Mouse (Mus musculus) CH12.LX (cell line): ENCODE data around the gene Ddost. TPM values are rescaled to one million over a fixed set of nuclear protein-coding genes. Genes with fewer than 3 reads are reported as not detected.
A peak's percentile ranks its signal among the peaks of the same experiment; 100 is the strongest.

ENCODE experiments used
- DNase-seq: peaks from one replicate; pipeline ENCODE4 v3.0.0-alpha.2; 2013; ENCODE audit errors: extremely low read depth
- H3K27ac ChIP-seq: 2 replicates; pipeline ENCODE4 v1.5.1; 2012; ENCODE audit warnings: low read depth, mild to moderate bottlenecking, control low read depth, moderate library complexity; ENCODE audit not compliant: insufficient read depth
- H3K27me3 ChIP-seq: replicated peaks from 2 replicates; pipeline ENCODE3; 2012; ENCODE audit warnings: inconsistent platforms
- H3K36me3 ChIP-seq, 2 experiments: replicated peaks in 1 of 2; 2 replicates each; pipeline versions ENCODE3 to v1.6.1; 2012; ENCODE audit warnings: inconsistent platforms in 1 of 2, low read length in 1 of 2, mild to moderate bottlenecking in 1 of 2, mixed read lengths in 1 of 2, moderate library complexity in 1 of 2; ENCODE audit not compliant: control insufficient read depth in 1 of 2, insufficient read depth in 1 of 2
- H3K4me1 ChIP-seq, 2 experiments: 2 replicates each; pipeline ENCODE4 v1.6.1; 2012; ENCODE audit warnings: inconsistent platforms in 1 of 2, moderate library complexity in 1 of 2; ENCODE audit not compliant: insufficient read depth in 2 of 2, control insufficient read depth in 1 of 2
- H3K4me2 ChIP-seq: 2 replicates; pipeline ENCODE4 v1.6.1; 2012; ENCODE audit warnings: low read depth, mild to moderate bottlenecking, control low read depth; ENCODE audit not compliant: poor library complexity, insufficient read depth, severe bottlenecking
- H3K4me3 ChIP-seq, 3 experiments: fragments of 150-350 bp in 1 of 3; sonication (generic) in 1 of 3; replicated peaks in 1 of 3; 2 replicates each; pipeline versions ENCODE3 to v1.5.1; 2011 to 2012; ENCODE audit warnings: low read depth in 2 of 3, low read length in 2 of 3, mild to moderate bottlenecking in 2 of 3, moderate library complexity in 2 of 3, control low read depth in 1 of 3, improper control_type of control experiment in 1 of 3, inconsistent platforms in 1 of 3, mixed read lengths in 1 of 3; ENCODE audit not compliant: poor library complexity in 1 of 3
- H3K79me2 ChIP-seq: replicated peaks from 2 replicates; pipeline ENCODE4 v1.6.1; 2012; ENCODE audit warnings: mild to moderate bottlenecking, moderate library complexity; ENCODE audit not compliant: control insufficient read depth, poor library complexity, insufficient read depth, severe bottlenecking; ENCODE audit errors: extremely low read depth
- H3K9ac ChIP-seq: 2 replicates; pipeline ENCODE4 v1.6.1; 2012; ENCODE audit warnings: low read depth, mild to moderate bottlenecking, control low read depth, moderate library complexity; ENCODE audit not compliant: insufficient read depth
- H3K9me3 ChIP-seq: replicated peaks from 2 replicates; pipeline ENCODE3; 2012; ENCODE audit warnings: low read length, inconsistent platforms, mixed read lengths
- BHLHE40 ChIP-seq: IDR thresholded peaks from 2 replicates; pipeline ENCODE4 v1.6.1; 2011; ENCODE audit warnings: mild to moderate bottlenecking, low read depth, low read length, improper control_type of control experiment
- CHD1 ChIP-seq: IDR thresholded peaks from 2 replicates; pipeline ENCODE4 v1.6.1; 2012; ENCODE audit warnings: low read depth, low read length, improper control_type of control experiment, inconsistent platforms
- CTCF ChIP-seq, 2 experiments: IDR thresholded peaks in 1 of 2; conservative IDR thresholded peaks in 1 of 2; 2 replicates each; pipeline ENCODE4 v1.5.1; 2011 to 2012; ENCODE audit warnings: low read depth in 2 of 2, low read length in 2 of 2, improper control_type of control experiment in 1 of 2, inconsistent platforms in 1 of 2, mild to moderate bottlenecking in 1 of 2, moderate library complexity in 1 of 2
- E2F4 ChIP-seq: IDR thresholded peaks from 2 replicates; pipeline ENCODE4 v1.6.1; 2011; ENCODE audit warnings: low read depth, low read length, improper control_type of control experiment; ENCODE audit not compliant: insufficient replicate concordance
- ELF1 ChIP-seq: IDR thresholded peaks from 2 replicates; pipeline ENCODE4 v1.6.1; 2014; ENCODE audit warnings: low read depth, mild to moderate bottlenecking, inconsistent platforms, low read length, improper control_type of control experiment
- EP300 ChIP-seq: IDR thresholded peaks from 2 replicates; pipeline ENCODE4 v1.6.1; 2011; ENCODE audit warnings: low read length, improper control_type of control experiment
- ETS1 ChIP-seq: conservative IDR thresholded peaks from 2 replicates; pipeline ENCODE4 v1.6.1; 2012; ENCODE audit warnings: low read depth, mild to moderate bottlenecking, inconsistent platforms, low read length, improper control_type of control experiment, moderate library complexity
- GABPA ChIP-seq: IDR thresholded peaks from 2 replicates; pipeline ENCODE4 v1.6.1; 2012; ENCODE audit warnings: low read depth, low read length, improper control_type of control experiment, inconsistent platforms; ENCODE audit not compliant: insufficient replicate concordance
- IRF4 ChIP-seq: IDR thresholded peaks from 2 replicates; pipeline ENCODE4 v1.6.1; 2014; ENCODE audit warnings: low read depth, mild to moderate bottlenecking, inconsistent platforms, low read length, improper control_type of control experiment
- JUND ChIP-seq: conservative IDR thresholded peaks from 2 replicates; pipeline ENCODE4 v1.6.1; 2011; ENCODE audit warnings: low read depth, low read length, improper control_type of control experiment
- MAX ChIP-seq: IDR thresholded peaks from 2 replicates; pipeline ENCODE4 v1.6.1; 2011; ENCODE audit warnings: low read length, improper control_type of control experiment
- MAZ ChIP-seq: IDR thresholded peaks from 2 replicates; pipeline ENCODE4 v1.6.1; 2012; ENCODE audit warnings: low read depth, mild to moderate bottlenecking, inconsistent platforms, low read length, improper control_type of control experiment, moderate library complexity
- MEF2A ChIP-seq: IDR thresholded peaks from 2 replicates; pipeline ENCODE4 v1.6.1; 2014; ENCODE audit warnings: low read depth, mild to moderate bottlenecking, inconsistent platforms, low read length, improper control_type of control experiment, borderline replicate concordance
- MXI1 ChIP-seq: IDR thresholded peaks from 2 replicates; pipeline ENCODE4 v1.6.1; 2011; ENCODE audit warnings: mild to moderate bottlenecking, low read depth, low read length, improper control_type of control experiment
- MYC ChIP-seq: IDR thresholded peaks from 2 replicates; pipeline ENCODE4 v1.6.1; 2011; ENCODE audit warnings: low read depth, mild to moderate bottlenecking, improper control_type of control experiment, low read length
- PAX5 ChIP-seq: IDR thresholded peaks from 2 replicates; pipeline ENCODE4 v1.6.1; 2012; ENCODE audit warnings: low read length, inconsistent platforms, mixed read lengths
- POLR2AphosphoS2 ChIP-seq: IDR thresholded peaks from 2 replicates; pipeline ENCODE4 v1.6.1; 2011; ENCODE audit warnings: low read depth, low read length, improper control_type of control experiment
- RAD21 ChIP-seq: IDR thresholded peaks from 2 replicates; pipeline ENCODE4 v1.6.1; 2011; ENCODE audit warnings: low read depth, mild to moderate bottlenecking, low read length, improper control_type of control experiment, moderate library complexity
- RCOR1 ChIP-seq: conservative IDR thresholded peaks from 2 replicates; pipeline ENCODE4 v1.6.1; 2012; ENCODE audit warnings: low read depth, mild to moderate bottlenecking, inconsistent platforms, low read length, improper control_type of control experiment
- SIN3A ChIP-seq: IDR thresholded peaks from 2 replicates; pipeline ENCODE4 v1.6.1; 2012; ENCODE audit warnings: low read length, improper control_type of control experiment, inconsistent platforms
- SMC3 ChIP-seq: IDR thresholded peaks from 2 replicates; pipeline ENCODE4 v1.6.1; 2011; ENCODE audit warnings: low read depth, low read length, improper control_type of control experiment
- TCF12 ChIP-seq: IDR thresholded peaks from 2 replicates; pipeline ENCODE4 v1.6.1; 2014; ENCODE audit warnings: low read depth, mild to moderate bottlenecking, inconsistent platforms, low read length, improper control_type of control experiment
- UBTF ChIP-seq: IDR thresholded peaks from 2 replicates; pipeline ENCODE4 v1.6.1; 2012; ENCODE audit warnings: low read depth, mild to moderate bottlenecking, inconsistent platforms, low read length, improper control_type of control experiment, moderate library complexity
- USF1 ChIP-seq: IDR thresholded peaks from 2 replicates; pipeline ENCODE4 v1.6.1; 2014; ENCODE audit warnings: low read depth, mild to moderate bottlenecking, inconsistent platforms, low read length, improper control_type of control experiment
- ZMIZ1 ChIP-seq: IDR thresholded peaks from 2 replicates; pipeline ENCODE4 v1.6.1; 2012; ENCODE audit warnings: low read depth, mild to moderate bottlenecking, inconsistent platforms, low read length, improper control_type of control experiment
- ZNF384 ChIP-seq: IDR thresholded peaks from 2 replicates; pipeline ENCODE4 v1.6.1; 2012; ENCODE audit warnings: low read depth, low read length, improper control_type of control experiment, inconsistent platforms
- dilution Hi-C: fragments of 300-500 bp; cut with MboI; formaldehyde crosslinking; loops from 2 replicates; pipeline ENCODE4 v1.14.3; 2020; ENCODE audit warnings: low sequenced_read_pairs; ENCODE audit not compliant: extremely low pct_unique_long_range_greater_than_20kb, extremely low pct_ligation_motif_present
- in situ Hi-C: fragments of 300-500 bp; cut with MboI; formaldehyde crosslinking; loops from 3 replicates; pipeline ENCODE4 v1.14.3; 2019; ENCODE audit warnings: low sequenced_read_pairs, low pct_ligation_motif_present, low pct_unique_long_range_greater_than_20kb, mixed read lengths
- polyA plus RNA-seq: library from polyadenylated mRNA; unstranded; fragments of >175 nt; gene quantifications from 2 replicates; pipeline ENCODE4 v1.2.1, GENCODE M21; 2012; ENCODE audit warnings: low read depth; ENCODE audit not compliant: insufficient read length
- total RNA-seq, 2 experiments: library from RNA; depleted of rRNA; stranded (reverse); fragments of 300-350 nt in 1 of 2; fragments of >200 nt in 1 of 2; gene quantifications; 2 replicates each; pipeline ENCODE4 v1.2.3; 2012 to 2014

Ddost gene
- total and polyA plus RNA-seq, 3 experiments: 163 to 186 (median 164) TPM

DNA sequence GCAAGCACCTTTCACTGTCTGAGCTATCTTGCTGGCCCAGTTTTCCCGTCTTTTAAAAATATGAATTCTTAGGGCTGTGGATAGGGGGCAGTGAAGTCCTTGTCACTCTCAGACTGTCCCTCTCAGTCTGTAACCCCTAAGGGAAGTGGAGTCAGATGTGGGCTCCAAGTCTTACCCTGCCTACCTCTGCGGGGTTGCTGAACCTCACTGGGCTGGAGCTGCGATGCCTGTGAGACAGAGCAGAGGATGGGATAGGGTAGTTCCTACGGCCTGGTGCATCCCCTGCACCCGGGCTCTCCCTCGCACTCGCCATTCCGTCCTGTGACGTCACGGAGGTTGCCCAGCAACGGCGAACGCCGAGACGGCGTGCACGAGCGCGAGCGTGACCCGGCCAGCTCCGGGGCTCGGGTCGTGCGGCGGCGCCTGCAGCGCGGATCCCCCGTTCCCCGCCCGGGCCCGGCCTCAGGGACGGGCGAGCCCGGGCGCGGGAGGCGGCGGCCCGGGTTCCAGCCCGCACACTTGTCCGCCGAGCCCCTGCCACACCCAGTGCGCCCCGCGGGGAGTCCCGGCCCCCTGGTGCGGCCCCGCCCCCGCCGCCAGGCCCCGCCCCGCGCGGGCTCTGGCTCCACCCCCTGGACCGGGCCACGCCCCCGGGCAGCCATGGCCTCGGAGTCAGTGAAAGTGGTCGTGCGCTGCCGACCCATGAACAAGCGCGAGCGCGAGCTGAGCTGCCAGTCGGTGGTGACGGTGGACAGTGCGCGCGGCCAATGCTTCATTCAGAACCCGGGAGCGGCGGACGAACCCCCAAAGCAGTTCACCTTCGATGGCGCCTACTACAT is 42.5 kb upstream of the Ddost start:
- dilution Hi-C loops: no loop called here
- Histone ChIP-seq H3K4me2 (peak overlapping the region; percentile 82), H3K9ac (no peak overlapping the region), H3K4me3 (peak overlapping the region; percentile 34 to 54 (median 49)), H3K4me1 (no peaks in the 10 kb centered on the region; a peak in 1 of 4 replicates), H3K79me2 (no peaks in the 10 kb centered on the region), H3K27me3 (peaks cover 27% of the 10 kb centered on the region), H3K36me3 (peaks cover 5 to 33% of the 10 kb centered on the region in 2 experiments), H3K9me3 (peaks cover 3% of the 10 kb centered on the region), H3K27ac (no peak overlapping the region)
- in situ Hi-C loops: no loop called here
- peak; percentile 63 for DNase-seq
- TF ChIP-seq MAX (peak; percentile 16; the same call in 1 of the 2 replicates), E2F4 (no peak), ZNF384 (no peak), MEF2A (no peak), CTCF (conservative IDR thresholded peaks at IDR 0.05 in 1 of 2, IDR thresholded peaks at IDR 0.05 in 1 of 2; ENCODE audit: low read depth in 2 of 2, low read length in 2 of 2) (peak in 1 of 2 experiments; percentile 49; a peak in 2 of 4 replicates), TCF12 (peak; percentile 9; the same call in 1 of the 2 replicates), ZMIZ1 (no peak), USF1 (no peak), BHLHE40 (peak; percentile 80), MXI1 (peak; percentile 97), RAD21 (peak; percentile 10), MYC (no peak), GABPA (no peak), SIN3A (peak; percentile 67)

GRCm38 (mm10) chr4:138267869-138268268 is 36.7 kb upstream of the Ddost start:
- Histone ChIP-seq H3K4me3 (no peak overlapping the region), H3K9ac (no peak overlapping the region), H3K4me1 (no peaks in the 10 kb centered on the region), H3K27me3 (peaks cover 64% of the 10 kb centered on the region), H3K9me3 (peaks cover 14% of the 10 kb centered on the region), H3K79me2 (no peaks in the 10 kb centered on the region), H3K4me2 (no peak overlapping the region), H3K36me3 (no peaks in the 10 kb centered on the region), H3K27ac (no peak overlapping the region)
- in situ Hi-C loops (no loop called here), dilution Hi-C loops (no loop called here)
- TF ChIP-seq ETS1: no peak
- TF ChIP-seq CHD1: no peak
- TF ChIP-seq POLR2AphosphoS2: no peak
- no peak for TF ChIP-seq CTCF (conservative IDR thresholded peaks at IDR 0.05 in 1 of 2, IDR thresholded peaks at IDR 0.05 in 1 of 2; ENCODE audit: low read depth in 2 of 2, low read length in 2 of 2)
- TF ChIP-seq UBTF: no peak
- no peak for TF ChIP-seq ELF1
- TF ChIP-seq SMC3: no peak
- TF ChIP-seq PAX5: no peak
- no peak for TF ChIP-seq RCOR1
- no peak for TF ChIP-seq MXI1
- no peak for TF ChIP-seq JUND
- TF ChIP-seq USF1: no peak
- no peak for TF ChIP-seq MAZ
- no peak for TF ChIP-seq IRF4
- no peak for TF ChIP-seq EP300
- DNase-seq: no peak
